Mouse (Mus musculus): ENCODE measurements around the gene Cnih3. TPM values are rescaled to one million over a fixed set of nuclear protein-coding genes. Genes with fewer than 3 reads are reported as not detected.

Gene Cnih3
- polyA plus RNA-seq, 2 experiments from 2014 or later, result not detected

GRCm38 (mm10) chr1:181456911-181457310, 104.5 kb downstream of the Cnih3 start:
- ATAC-seq, result no peak

GRCm38 (mm10) chr1:181459431-181460105, 107.1 kb downstream of the Cnih3 start:
- no peak for ATAC-seq

DNA sequence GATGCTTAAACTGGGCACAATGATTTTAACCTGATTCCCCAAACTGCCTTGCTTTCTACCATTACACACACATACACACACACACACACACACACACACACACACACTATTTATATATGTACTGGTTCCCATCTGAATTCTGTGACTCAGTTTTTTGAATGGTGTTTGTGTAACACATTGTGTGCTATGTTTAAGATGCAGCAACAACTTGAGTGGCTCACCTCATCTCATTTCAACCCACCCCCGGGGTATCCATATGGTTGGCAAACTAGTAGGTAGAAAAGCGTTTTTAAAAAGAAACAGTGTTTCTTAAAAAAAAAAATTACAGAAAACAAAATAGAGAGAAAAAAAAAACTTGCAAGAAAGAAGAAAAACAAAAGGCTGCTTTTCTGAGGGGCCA, 107.9 kb downstream of the Cnih3 start:
- ATAC-seq, result no peak

DNA sequence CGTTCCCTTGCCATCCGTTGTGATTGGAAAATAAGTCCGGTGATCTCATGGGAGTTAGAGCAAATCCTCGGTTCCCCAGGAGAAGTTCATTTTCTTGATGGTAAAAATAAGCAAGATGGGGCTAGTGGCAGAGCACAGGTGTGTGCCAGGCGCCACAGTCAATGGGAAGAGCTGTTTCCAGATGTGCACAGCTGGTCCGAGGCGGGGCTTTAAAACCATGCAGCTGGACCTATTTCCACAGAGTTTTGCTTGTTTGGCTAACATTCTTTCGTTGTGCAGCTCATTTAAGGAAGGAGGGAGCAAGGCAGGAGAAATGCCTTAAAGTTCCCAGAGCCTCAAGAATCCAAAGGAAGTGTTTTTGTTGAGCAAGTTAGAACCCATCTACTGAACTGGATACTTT, 109.1 kb downstream of the Cnih3 start:
- no peak for ATAC-seq

- no peak for ATAC-seq
These were observed 109.8 kb downstream of the Cnih3 start for GRCm38 (mm10) chr1:181462051-181462905.

- ATAC-seq, result no peak
These were observed 110.4 kb downstream of the Cnih3 start for GRCm38 (mm10) chr1:181462906-181463179.

- no peak for ATAC-seq
These were observed 112.6 kb downstream of the Cnih3 start for GRCm38 (mm10) chr1:181465027-181465426.

DNA sequence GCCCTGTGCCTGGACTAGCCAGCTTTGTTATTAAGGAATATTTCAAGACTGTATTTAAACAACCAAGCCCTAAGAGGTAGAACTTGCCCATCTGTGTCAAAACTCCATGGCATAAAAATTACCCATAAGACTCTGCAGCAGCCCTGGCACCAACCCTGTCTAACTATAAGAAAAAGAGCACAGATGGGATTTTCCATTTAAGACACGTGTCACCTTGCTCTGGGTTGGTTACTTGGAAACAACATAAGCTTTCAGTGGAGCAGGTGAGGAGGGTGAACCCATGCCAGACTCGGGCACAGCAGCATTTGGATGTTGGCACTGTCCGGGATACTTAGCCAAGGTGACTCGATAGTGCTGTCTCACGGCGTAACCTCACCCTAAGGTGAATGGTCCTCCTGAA, 113.6 kb downstream of the Cnih3 start:
- no peak for ATAC-seq

DNA sequence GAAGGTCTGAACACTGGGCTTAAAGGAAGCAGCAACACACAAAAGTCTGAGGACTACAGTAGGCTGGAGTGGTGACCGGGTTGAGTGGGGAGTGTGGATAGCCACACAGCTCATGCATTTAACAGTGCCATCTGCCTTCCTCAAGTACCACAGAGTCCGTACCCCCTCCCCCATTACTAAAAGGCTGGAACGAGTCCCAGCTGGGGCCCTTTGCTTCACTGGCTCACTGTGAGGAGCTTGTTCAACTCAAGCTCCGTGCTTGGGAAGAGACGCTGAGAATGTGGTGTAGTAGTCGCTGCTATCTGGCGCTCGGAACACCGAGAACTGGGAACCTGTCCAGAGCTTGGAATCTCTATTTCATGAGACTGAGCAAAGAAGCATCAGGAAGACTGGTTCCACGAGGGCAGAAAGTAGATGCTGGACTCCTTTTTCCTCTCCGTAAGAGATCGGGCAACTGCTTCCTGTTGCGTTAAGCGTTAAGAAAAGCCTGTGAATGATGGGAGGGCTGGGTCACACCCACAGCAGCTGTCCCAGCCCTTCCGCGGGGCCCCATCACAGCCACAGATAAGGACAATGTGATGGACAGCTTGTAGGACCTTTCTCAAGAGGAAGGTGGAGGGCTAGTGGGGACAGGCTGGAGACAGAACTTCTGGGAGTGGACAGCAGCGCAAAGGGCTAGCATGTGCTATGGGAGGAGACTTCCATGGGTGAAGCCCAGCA, 114.3 kb downstream of the Cnih3 start:
- no peak for ATAC-seq

DNA sequence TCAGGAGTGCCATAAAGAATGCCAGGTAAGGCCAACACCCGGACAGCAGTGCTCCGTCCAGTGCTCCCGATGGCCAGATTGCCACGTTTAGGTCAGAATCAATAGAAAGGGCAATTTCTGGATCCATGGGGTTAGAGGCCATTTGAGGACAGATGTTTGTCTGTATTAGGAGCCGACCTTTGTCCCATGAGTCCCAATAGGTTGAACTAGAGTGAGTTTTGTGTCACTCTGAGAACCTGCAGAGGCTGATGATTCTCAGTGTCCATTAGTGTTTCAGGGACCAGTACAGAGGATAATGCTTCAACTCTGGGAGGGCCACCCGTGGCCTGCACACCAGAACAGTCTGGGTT, 114.9 kb downstream of the Cnih3 start:
- no peak for ATAC-seq

DNA sequence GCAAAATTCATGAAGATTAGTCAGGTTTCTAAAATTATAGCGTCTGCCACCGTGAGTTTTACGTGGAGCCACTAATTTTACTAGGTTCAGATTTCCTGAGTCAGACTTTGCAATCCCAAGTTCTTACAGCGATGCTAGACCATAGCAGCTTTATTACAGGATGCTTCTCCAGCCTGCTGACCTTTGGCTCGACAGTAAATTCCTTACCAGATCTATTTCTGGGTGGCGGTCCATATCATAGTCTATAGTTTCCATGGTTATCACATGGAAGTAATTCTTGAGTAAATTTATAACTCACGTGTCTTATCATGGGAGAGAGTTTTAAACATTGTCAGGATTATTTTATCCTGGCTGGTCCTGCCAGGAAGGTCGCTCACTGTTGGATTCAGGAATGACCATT, 117.0 kb downstream of the Cnih3 start:
- no peak for ATAC-seq

- ATAC-seq, result no peak
These were observed 123.7 kb downstream of the Cnih3 start for GRCm38 (mm10) chr1:181476141-181476540.

GRCm38 (mm10) chr1:181476557-181476956, 124.1 kb downstream of the Cnih3 start:
- ATAC-seq, result no peak

DNA sequence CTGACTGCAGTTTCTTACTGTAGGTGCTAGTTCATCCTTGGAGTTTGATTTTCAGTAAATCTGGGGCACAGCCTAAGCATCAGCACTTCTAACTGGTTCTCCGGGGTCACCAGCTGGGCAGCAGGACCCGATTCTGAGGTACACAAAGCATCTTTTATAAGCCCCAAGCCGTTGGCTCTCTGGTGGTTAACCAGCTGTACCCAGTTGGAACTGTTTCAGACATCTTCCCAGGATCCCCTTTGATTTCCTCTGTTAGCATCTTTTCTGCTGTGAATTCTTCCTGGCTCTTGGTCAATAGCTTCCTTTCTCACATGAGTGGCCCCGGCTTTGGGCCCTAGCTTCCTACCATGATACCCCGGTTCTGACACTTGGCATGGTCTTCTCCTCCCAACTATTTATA, 132.3 kb downstream of the Cnih3 start:
- no peak for ATAC-seq

DNA sequence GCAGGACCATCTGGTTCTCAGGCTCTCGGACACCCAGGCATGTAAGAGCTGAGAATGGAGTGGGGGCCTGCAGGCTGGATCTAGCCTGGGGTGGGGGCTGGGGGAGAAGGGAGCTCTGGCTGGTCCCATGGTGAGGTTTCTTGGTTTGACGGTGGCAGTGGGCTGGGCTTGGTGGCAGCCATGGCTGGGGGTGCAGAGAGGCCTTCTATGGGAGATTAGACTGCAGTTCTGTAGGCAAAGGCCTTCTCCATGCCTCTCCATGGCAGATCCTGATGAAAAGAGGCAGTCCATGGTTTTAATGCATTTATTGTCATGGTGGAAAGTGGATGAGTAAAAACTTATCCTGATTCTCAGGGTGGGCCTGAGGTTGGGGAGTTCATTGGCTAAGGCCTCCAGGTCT, 151.0 kb downstream of the Cnih3 start:
- no peak for ATAC-seq

DNA sequence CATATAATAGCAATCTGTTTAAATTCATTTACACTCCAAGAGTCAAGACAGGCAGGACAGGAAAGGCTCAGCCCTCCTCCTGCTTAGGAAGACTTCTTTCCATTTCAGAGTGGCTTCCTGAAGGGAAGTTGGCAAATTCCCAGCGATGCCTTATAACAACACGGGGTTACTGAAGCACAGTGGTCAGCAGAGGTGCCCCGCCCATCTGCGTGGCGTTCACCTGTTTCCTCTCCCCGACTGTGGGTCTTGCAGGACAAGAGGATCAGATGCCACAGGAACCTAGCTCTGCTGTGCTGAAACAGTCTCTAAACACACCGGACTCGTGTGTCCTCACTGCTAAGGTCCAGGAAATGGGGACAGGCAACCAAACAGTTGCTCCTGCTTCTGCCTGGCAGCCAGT, 152.9 kb downstream of the Cnih3 start:
- no peak for ATAC-seq

Other genes starting within 250 kb of the Cnih3 start
- gene Nvl, start 208.4 kb upstream of the Cnih3 start, polyA plus RNA-seq (2017; shearing (Covaris generic)), result 10 to 100 TPM; 36.4 to 43.5 TPM
- 10 to 100 TPM; 65.6 to 72.8 TPM for gene Cnih4, start 207.9 kb upstream of the Cnih3 start, polyA plus RNA-seq (2017; shearing (Covaris generic))
- 10 to 100 TPM; 34.7 to 40.9 TPM for gene Wdr26, start 140.6 kb upstream of the Cnih3 start, polyA plus RNA-seq (2017; shearing (Covaris generic))
- not detected for gene Ccdc121, start 158.8 kb downstream of the Cnih3 start, polyA plus RNA-seq (2017; shearing (Covaris generic))
- 1 to 10 TPM; 3.3 to 3.4 TPM for gene Dnah14, start 223.9 kb downstream of the Cnih3 start, polyA plus RNA-seq (2017; shearing (Covaris generic))

Measured in CD4-positive, CD25-positive, alpha-beta regulatory T cell, adult 4 months (primary cell).